In the genomic region with DNA sequence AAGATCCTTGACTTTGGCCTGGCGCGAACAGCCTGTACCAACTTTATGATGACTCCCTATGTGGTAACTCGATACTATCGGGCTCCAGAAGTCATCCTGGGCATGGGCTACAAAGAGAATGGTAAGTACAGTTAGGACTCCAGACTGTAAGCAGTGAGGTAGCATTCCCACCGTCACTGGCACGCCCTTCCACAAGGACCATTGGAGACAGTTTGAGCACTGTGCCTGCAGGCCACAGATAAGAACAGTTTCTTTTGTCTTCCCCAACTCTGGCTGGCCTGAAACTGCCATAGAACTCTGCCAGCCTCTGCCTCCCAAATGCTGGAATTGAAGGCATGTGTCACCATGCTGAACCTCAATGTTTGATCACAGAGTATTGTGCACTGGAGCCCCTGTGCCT, we compare ENCODE assay signal across 27 mouse cellular contexts. TPM values are rescaled to one million over a fixed set of nuclear protein-coding genes. Genes with fewer than 3 reads are reported as not detected.
A peak's percentile ranks its signal among the peaks of the same experiment; 100 is the strongest.
DNase-seq lines count a peak whose midpoint lies in the region; ATAC-seq lines count a peak whose summit lies in the region.
"Had no signal": no experiment of that assay in that cellular context is flagged by ENCODE, and none has a peak within 500 bp of the region (broad histone marks: within the 10 kb centered on the region; RNA-seq: fewer than 3 reads in every experiment).

No protein-coding gene starts in this region.

- DNase-seq in spleen, adult 12 weeks (ENCODE audit: low spot score) = peak; percentile 19
- DNase-seq in spleen, adult 18-20 months = no peak
- DNase-seq in right cerebral cortex, postnatal 10 days (ENCODE audit: low spot score in 2 of 2) = no peak
- DNase-seq in kidney, postnatal 10 days = no peak
- DNase-seq in right cerebral cortex, adult 18-20 months = no peak
- DNase-seq: adrenal gland, adult 8-10 months; cerebellum, postnatal 10 days; embryo, embryonic 11 days; gastrocnemius, postnatal 14 days; heart, postnatal 4 days; kidney, postnatal 4 days; layer of hippocampus, adult 9-11 months; lung, adult 18-20 months; lung, postnatal 14 days had no signal

- WGBS in liver, embryonic 15.5 days (ENCODE audit: insufficient replicate concordance) = 34% methylated on average over 6 of the region's 6 CpGs

- no peak overlapping the region for H3K4me3 ChIP-seq in liver, embryonic 15.5 days (replicated peaks)
- H3K4me3 ChIP-seq: forebrain, embryonic 10.5 days; heart, embryonic 13.5 days; hindbrain, embryonic 15.5 days; intestine, embryonic 15.5 days; limb, embryonic 10.5 days; megakaryocyte, embryonic 14.5 days; midbrain, embryonic 15.5 days; myocyte had no signal

- no peak overlapping the region for H3K9ac ChIP-seq in liver, embryonic 15.5 days
- H3K9ac ChIP-seq: heart, embryonic 13.5 days; hindbrain, embryonic 15.5 days; intestine, embryonic 15.5 days; midbrain, embryonic 15.5 days had no signal

- no peaks in the 10 kb centered on the region for H3K27me3 ChIP-seq in liver, embryonic 15.5 days
- H3K27me3 ChIP-seq: heart, embryonic 13.5 days; hindbrain, embryonic 15.5 days; intestine, embryonic 15.5 days; megakaryocyte, embryonic 14.5 days; midbrain, embryonic 15.5 days; Patski had no signal

- peaks cover 57% of the 10 kb centered on the region for H3K36me3 ChIP-seq in liver, embryonic 15.5 days (replicated peaks)

- peak overlapping the region; percentile 29; the same call in 1 of the 2 replicates for H3K4me2 ChIP-seq in liver, embryonic 15.5 days
- H3K4me2 ChIP-seq: heart, embryonic 13.5 days; hindbrain, embryonic 15.5 days; intestine, embryonic 15.5 days; midbrain, embryonic 15.5 days had no signal

- H3K9me3 ChIP-seq in liver, embryonic 15.5 days (replicated peaks) = no peaks in the 10 kb centered on the region
- H3K9me3 ChIP-seq: forebrain, embryonic 10.5 days; heart, embryonic 13.5 days; hindbrain, embryonic 15.5 days; intestine, embryonic 15.5 days; limb, embryonic 10.5 days; megakaryocyte, embryonic 14.5 days; midbrain, embryonic 15.5 days had no signal

- H3K27ac ChIP-seq in liver, embryonic 15.5 days (replicated peaks) = peak overlapping the region; percentile 72
- H3K27ac ChIP-seq: forebrain, embryonic 10.5 days; heart, embryonic 13.5 days; hindbrain, embryonic 15.5 days; intestine, embryonic 15.5 days; limb, embryonic 10.5 days; midbrain, embryonic 15.5 days had no signal

- ATAC-seq in erythroblast, adult 5-6 weeks (replicated peaks; ENCODE audit: low FRiP score, poor library complexity, severe bottlenecking) = peak; percentile 68
- ATAC-seq in liver, embryonic 15.5 days (ENCODE audit: insufficient read depth) = peak; percentile 80
- ATAC-seq: intestine, embryonic 15.5 days; Patski had no signal

- peaks cover 17% of the 10 kb centered on the region for H3K4me1 ChIP-seq in liver, embryonic 15.5 days (replicated peaks)
- H3K4me1 ChIP-seq: forebrain, embryonic 10.5 days; intestine, embryonic 15.5 days; limb, embryonic 10.5 days; midbrain, embryonic 15.5 days had no signal

RNA-seq across cellular contexts. Expression of gene Mapk9, which starts 26.2 kb away (rescaled TPM):
- 9.2 and 16.3 TPM in 2 replicates for total RNA-seq in erythroblast, adult 5-6 weeks (2015; ENCODE audit: low replicate concordance)
- 9.5 and 9.9 TPM in 2 replicates for total RNA-seq in erythroblast, adult 5-6 weeks (2017; ENCODE audit: low replicate concordance)
- polyA plus RNA-seq in liver, embryonic 15.5 days (2015; fragmentation: Nextera tagmentation; extraction: Ambion mirVana) = 16.7 and 16.9 TPM in 2 replicates

RNA-seq across cellular contexts. Expression of gene Rasgef1c, which starts 28.9 kb away (rescaled TPM):
- 1.0 TPM in 1 of 2 replicates, not detected in the other for total RNA-seq in erythroblast, adult 5-6 weeks (2015; ENCODE audit: low replicate concordance)
- 0.94 TPM in 1 of 2 replicates, not detected in the other for total RNA-seq in erythroblast, adult 5-6 weeks (2017; ENCODE audit: low replicate concordance)
- polyA plus RNA-seq in liver, embryonic 15.5 days (2015; fragmentation: Nextera tagmentation; extraction: Ambion mirVana) = 0.05 TPM in 1 of 2 replicates, not detected in the other
- total RNA-seq: heart, postnatal 4 days had no signal
- polyA plus RNA-seq: C2C12; heart, embryonic 13.5 days; kidney, embryonic 14.5 days; myocyte had no signal
